Mouse (Mus musculus) liver, adult 2 months (tissue): ENCODE data around the gene Dock1.

Experiments
- CTCF ChIP-seq: fragments of 200-500 bp; IDR thresholded peaks from 2 replicates; pipeline ENCODE4 v1.5.1; 2011; ENCODE audit warnings: low read depth, low read length, control low read depth
- POLR2A ChIP-seq: fragments of 200-500 bp; IDR thresholded peaks from 2 replicates; pipeline ENCODE4 v1.6.1; 2011; ENCODE audit warnings: low read length, control low read depth; ENCODE audit not compliant: insufficient read depth; ENCODE audit errors: extremely low read depth

DNA sequence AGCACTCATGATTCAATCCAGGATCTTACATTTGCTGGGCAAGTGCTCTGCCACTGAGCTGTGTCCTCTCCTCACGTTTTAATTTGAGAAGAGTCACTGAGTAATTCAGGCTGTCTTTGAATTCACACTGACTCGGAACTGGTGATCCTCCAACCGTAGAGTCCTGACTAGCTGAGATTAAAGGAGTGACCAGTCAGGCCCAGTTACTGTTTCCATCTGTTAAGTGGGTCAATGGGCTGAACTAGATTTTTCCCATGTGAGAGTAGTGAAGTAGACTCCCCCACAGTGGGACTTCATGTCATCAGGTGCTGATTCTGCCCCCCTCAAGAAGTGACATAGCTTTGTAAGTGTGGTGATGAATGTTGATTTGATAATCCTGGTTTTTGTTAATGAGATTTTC, 49.0 kb downstream of the Dock1 start:
- TF ChIP-seq CTCF (no peak), POLR2A (no peak)
